Mouse (Mus musculus): ENCODE measurements around the gene Dnah3.

Gene Dnah3

DNA sequence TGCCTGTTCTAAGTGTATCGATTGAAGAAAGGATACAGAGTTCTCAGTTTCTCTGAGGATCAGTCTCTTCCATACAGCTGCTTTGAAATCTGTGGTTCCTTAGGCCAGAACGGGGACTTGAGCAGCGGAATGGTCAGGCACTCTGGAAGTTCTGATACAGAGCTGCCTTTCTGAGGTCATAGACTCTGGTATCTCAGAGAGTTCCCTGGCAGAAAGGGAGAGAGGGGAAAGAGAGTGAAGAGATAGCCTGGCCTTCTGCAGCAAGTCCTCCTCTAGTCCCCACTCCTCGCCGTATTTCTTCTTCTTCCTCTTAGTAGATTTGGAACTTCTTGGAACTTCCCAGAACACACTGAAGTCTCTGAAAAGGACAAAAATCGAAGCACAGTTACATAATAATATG, at the start of gene Dnah3:
Dnah3 (minus strand) TSS at position 101 of the 400 bp plus-strand sequence.
- no peak for DNase-seq

- DNase-seq: no peak
Measured at GRCm38 (mm10) chr7:120142743-120143142, 47.7 kb upstream of the Dnah3 start.

DNA sequence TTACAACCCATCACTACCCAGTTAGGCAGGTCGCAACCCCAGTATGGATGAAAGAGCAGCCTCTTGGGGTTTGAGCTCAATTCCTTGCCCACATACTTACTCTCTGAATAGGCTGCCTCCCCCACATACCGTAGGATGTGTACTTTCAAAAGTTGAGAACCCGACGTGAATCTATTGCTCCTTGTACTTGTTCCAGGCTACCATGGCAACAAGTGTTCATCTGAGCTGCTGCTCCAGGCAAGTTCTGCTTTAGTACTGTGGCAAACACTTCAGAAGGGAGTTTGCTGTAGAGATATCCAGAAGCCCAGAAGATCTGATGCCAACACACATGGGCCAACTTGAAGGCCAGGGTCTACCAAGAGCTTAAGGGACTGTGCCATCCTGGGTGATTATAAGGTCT, 33.9 kb upstream of the Dnah3 start:
- DNase-seq: peak; percentile 19

- DNase-seq: no peak
Measured at GRCm38 (mm10) chr7:120127686-120128059, 32.6 kb upstream of the Dnah3 start.

- no peak for DNase-seq
Measured at GRCm38 (mm10) chr7:120126976-120127685, 32.1 kb upstream of the Dnah3 start.

- peak; percentile 59 for DNase-seq
Measured at GRCm38 (mm10) chr7:120124844-120125243, 29.8 kb upstream of the Dnah3 start.

DNA sequence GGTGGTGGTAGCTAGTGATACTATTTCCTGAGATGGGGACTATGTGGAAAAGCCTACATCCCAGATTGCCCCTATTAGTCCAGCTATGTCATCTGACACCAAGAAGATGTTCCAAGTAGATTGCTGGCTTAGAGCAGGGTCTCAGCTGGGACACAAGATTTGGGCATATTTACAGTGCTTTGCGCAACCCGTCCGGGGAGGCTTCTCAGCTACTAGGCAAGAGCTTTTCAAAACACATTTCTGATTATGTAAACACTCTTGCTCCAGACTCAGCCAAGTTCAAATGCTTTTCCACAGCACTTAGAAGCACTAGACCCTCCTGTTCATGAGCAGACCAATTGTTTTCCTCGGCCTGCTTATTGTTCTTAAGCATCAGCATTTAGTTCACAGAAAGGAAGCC, 28.7 kb upstream of the Dnah3 start:
- no peak for DNase-seq

DNA sequence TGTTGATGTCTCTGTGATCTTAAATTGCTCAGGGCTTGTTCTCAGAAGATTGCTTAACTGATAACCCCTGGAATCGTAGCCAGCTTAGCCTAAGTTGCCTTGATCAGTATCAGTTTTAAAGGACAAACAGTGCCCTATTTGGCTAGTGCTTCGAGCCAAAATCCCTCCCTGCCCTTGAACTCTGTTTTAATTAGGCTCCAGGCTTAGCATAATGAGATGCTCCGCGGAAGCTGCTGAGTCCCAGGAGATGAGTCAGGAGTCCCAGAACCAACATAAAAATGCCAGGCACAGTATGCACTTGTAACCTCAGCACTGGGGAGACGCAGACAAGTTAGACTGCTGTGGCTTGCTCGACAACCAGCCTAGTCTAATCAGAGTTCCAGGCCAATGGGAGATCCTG, 22.4 kb upstream of the Dnah3 start:
- DNase-seq: no peak

DNA sequence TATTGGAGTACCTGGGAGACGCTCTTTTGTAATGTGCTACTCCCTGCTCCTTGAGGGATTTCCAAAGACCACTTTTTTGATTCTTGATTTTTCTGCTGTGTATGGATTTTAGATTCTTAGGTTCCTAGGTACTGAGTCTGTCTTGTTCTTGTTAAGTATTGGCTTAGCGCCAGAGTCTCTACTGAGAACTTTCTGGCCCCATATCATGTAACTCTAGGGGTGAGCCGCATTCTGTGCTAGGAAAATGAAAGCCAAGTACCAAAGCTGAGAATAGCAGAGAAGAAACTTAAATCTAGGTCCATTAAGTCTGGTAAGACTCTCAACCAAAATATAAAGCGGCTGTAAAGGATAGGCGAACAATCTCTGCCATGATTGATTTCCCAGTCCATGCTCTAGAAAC, 21.9 kb upstream of the Dnah3 start:
- no peak for DNase-seq

DNA sequence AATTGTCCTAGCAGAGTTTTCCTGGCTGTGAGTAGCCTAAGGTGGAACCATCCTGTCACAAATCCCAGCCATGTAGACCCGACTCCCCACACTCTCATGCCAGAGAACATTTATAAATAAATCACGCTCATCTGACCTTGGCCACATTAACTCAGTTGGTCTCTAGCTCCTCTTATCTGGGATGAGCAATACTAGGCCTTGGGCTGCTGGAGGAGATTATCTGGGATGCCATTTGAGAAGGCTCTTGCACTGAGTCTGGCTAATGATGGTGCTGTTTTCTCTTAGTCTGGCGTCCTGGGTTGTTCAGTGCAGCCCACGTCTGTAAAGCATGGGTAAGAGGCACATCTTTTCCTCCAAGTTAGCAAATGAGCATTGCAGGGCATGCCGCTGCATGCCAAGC, 14.6 kb upstream of the Dnah3 start:
- no peak for DNase-seq

DNA sequence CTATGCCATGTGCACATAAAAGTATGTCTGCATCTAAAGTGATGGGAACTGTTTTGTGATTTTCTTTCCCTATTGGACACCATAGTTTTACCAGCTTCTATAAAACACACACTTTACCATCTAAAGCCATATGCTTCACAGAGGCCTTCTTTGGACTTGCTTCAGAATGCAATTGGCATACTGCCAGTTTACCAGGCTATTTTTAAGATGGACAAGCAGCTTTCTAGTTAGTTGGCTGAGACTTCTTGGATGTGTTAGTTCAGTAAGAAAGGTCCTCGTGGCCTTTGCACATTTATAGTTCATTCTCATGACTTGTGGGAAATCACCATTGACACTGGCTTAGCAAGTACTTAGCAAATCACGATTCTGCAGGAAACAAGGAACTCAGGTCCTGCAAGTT, 11.3 kb upstream of the Dnah3 start:
- DNase-seq: no peak

- DNase-seq: no peak
Measured at GRCm38 (mm10) chr7:120104975-120105374, 9.9 kb upstream of the Dnah3 start.

DNA sequence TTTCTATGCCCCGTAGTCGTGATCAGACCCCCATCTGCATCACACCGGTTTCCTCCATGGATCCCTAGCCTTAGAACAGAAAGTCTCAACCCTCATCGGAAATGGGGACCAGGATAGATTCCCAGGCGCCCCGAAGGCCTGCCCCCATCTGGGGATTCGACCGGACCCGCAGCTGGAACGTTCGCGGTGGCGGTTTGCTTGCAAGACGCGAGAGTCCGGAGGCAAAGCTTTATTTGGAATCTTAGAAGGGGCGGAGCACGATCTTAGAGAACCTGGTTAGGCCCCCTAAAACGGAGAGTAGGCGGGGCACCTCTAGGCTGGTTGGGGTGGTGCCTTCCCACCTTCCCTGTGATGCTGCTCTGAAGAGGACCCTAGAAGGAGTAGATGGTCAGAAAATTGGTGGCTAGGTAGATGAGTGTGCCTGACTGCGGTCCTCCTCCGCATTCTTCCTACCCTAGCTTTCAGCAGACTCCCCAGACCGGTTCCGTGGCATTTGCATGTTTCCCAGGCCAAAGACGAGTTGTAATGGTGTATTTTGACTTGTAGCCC, 8.0 kb upstream of the Dnah3 start:
- peak; percentile 11 for DNase-seq

- peak; percentile 60 for DNase-seq
Measured at GRCm38 (mm10) chr7:120102164-120102972, 7.3 kb upstream of the Dnah3 start, which contains the start of gene Tmem159. Gene Tmem159 (plus strand): TSS chr7:120102353.

- DNase-seq: peak; percentile 31
Measured at GRCm38 (mm10) chr7:120098403-120098802, 3.3 kb upstream of the Dnah3 start.

DNA sequence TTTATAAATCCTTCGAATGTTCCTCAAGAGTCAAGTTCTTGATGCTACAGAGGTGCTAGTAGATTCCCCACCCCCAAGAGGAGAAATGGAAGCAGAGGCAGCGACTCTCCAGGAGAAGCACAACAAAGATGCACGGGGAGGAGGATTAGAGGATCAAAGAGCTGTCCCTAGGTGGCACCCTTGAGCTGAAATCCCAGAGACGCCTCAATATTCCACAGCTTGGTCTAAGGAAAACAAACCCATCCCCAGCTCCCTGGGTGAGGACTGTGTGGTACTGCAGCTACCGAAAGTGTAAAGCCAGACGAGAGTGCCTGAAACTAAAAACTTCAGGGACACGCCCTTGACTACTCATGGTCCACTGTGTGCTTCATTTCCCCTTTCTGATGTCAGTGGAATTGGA, 2.8 kb upstream of the Dnah3 start:
- peak; percentile 38 for DNase-seq

- DNase-seq: no peak
Measured at GRCm38 (mm10) chr7:120094216-120094615, 864 bp downstream of the Dnah3 start.

DNA sequence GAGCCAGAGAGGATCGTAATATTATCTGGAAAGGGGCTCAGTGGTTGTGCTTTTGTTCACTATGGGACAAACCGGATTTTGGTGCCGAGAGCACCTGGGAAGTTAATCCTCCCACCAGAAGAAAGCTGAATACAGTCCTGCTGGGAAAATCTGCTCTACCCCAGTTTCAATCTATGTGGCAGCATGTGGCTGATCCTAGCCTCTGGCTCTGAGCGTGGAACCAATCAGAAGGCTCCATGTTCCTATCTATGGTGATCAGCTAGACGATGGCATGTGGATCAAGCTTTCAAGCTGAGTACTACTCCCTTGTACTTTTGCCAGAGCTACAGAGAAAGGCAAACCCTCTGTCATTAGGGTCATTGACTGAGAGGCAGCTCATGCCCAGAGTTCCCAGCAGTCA, 2.0 kb downstream of the Dnah3 start:
- DNase-seq: no peak

DNA sequence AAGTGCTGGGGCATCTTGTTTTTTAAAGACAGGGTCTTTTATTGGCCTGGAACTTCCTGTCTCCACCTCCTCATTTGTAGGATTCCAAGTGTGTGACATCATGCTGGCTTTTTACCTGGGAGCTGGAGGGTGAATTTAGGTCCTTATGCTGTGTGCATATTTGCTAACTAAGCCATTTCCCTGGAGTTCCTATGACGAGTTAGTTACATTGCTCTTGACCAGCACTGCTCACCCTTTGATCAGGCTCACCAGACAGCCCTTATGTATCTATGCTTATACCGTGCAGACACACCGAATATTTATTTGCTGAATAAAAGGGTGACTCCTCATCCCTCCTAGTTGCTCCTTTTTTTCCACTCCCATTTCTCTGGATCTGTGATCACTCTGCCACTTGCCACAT, 14.9 kb downstream of the Dnah3 start:
- DNase-seq: no peak

DNA sequence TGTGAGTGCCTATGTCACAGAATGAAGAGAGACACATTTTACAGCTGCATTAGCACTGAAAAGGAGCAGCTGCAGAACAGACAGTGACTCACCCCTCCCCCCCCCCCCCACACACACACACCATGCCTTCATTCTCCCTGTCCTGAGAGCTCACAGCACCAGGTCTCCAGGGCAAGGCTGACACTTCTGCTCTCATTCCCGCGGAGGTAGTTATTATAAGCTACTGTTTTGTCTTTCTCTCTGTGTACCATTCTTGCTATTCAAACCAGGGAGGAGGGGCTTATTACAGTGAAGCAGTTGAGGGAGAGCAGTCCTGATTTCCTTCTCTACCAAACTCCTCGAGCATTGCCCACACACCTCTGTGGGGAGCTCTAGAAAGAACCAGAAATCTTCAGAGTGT, 25.9 kb downstream of the Dnah3 start:
- DNase-seq: no peak

GRCm38 (mm10) chr7:120068114-120068513, 27.0 kb downstream of the Dnah3 start:
- no peak for DNase-seq

GRCm38 (mm10) chr7:120064045-120064444, 31.0 kb downstream of the Dnah3 start:
- DNase-seq: no peak

DNA sequence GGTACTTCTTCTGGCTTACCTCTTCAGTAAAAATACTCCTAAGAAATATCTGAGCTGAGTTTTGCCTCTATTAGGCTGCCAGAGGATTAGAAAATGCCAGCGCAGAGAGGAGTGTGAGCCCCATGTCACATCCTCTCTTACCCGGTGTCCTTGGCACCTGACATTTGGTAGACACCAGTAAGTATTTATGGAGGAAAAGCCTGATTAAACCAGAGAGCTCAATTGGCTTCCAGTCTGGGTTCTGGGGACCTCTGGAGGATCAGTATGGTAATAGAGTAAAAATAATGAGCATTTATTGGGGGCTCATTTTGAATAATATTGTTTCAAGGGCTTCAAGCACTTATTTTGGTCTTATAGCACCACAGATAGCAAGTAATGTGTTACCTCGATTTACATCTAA, 39.6 kb downstream of the Dnah3 start:
- DNase-seq: no peak

DNA sequence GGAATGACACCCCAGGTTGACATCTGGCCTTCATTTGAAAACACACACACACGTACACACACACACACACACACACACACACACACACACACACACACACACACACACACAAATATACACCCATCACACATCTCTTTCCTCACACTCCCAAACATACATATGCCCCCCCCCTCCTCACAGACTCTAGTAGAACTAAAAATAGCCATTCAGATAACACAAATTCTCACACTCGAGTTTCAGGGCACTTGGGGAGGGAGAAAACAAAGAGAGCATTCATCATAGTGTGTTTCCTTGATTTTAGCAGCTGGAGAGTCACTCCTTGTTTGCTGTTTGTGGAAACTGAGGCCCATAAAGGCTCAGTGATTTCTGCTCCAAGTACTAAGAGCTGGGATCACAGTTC, 41.1 kb downstream of the Dnah3 start:
- DNase-seq: no peak

Data from right cerebral cortex, postnatal 25 days (tissue).